Mouse (Mus musculus): ENCODE measurements around the gene Olfr1202.

The Olfr1202 gene

GRCm38 (mm10) chr2:88814196-88814595, at the start of gene Olfr1202:
Gene Olfr1202, plus strand, starts transcription at chr2:88814496.
- DNase-seq (ENCODE audit: low spot score) = no peak

- no peak for DNase-seq (ENCODE audit: low spot score)
These were observed 43.9 kb upstream of the Olfr1202 start, which contains the start of gene Olfr1200 for GRCm38 (mm10) chr2:88770388-88770787. Gene Olfr1200, minus strand, starts transcription at chr2:88770488.

- no peak for DNase-seq (ENCODE audit: low spot score)
These were observed 21.6 kb upstream of the Olfr1202 start, which contains the start of gene Olfr1201 for GRCm38 (mm10) chr2:88792736-88793135. Gene Olfr1201, plus strand, starts transcription at chr2:88793036.

GRCm38 (mm10) chr2:88829437-88829836, 15.1 kb downstream of the Olfr1202 start, which contains the start of gene Olfr1205:
Gene Olfr1205, plus strand, starts transcription at chr2:88829737.
- DNase-seq (ENCODE audit: low spot score) = no peak

GRCm38 (mm10) chr2:88838477-88838876, 24.2 kb downstream of the Olfr1202 start:
- DNase-seq (ENCODE audit: low spot score) = no peak

GRCm38 (mm10) chr2:88848992-88849391, 34.7 kb downstream of the Olfr1202 start, which contains the start of gene Olfr1204:
Gene Olfr1204, plus strand, starts transcription at chr2:88849292.
- no peak for DNase-seq (ENCODE audit: low spot score)

GRCm38 (mm10) chr2:88862931-88863330, 48.6 kb downstream of the Olfr1202 start, which contains the start of gene Olfr1206:
Gene Olfr1206, plus strand, starts transcription at chr2:88863231.
- DNase-seq (ENCODE audit: low spot score) = no peak
